11 mouse cellular contexts compared by ENCODE assay signal in genomic region chr15:64446411-64447072, GRCm38 (mm10).
A peak's percentile ranks its signal among the peaks of the same experiment; 100 is the strongest.
DNase-seq lines count a peak whose midpoint lies in the region; ATAC-seq and TF ChIP-seq lines count a peak whose summit lies in the region.
"Had no signal": no experiment of that assay in that cellular context is flagged by ENCODE, and none has a peak within 500 bp of the region (broad histone marks: within the 10 kb centered on the region; RNA-seq: fewer than 3 reads in every experiment).

No protein-coding gene starts in this region.

- H3K4me1 ChIP-seq in forebrain, embryonic 14.5 days (ENCODE audit: control insufficient read depth, insufficient read depth, low read length) = peaks cover 7% of the 10 kb centered on the region; the same call in 1 of the 2 replicates
- H3K4me1 ChIP-seq: embryonic facial prominence, embryonic 15.5 days had no signal

- no peaks in the 10 kb centered on the region for H3K36me3 ChIP-seq in forebrain, embryonic 14.5 days (ENCODE audit: control insufficient read depth, insufficient read depth, low read length)
- H3K36me3 ChIP-seq: embryonic facial prominence, embryonic 15.5 days had no signal

- no peak overlapping the region for H3K9ac ChIP-seq in forebrain, embryonic 14.5 days (ENCODE audit: low read length)
- H3K9ac ChIP-seq: embryonic facial prominence, embryonic 15.5 days had no signal

- H3K4me2 ChIP-seq in forebrain, embryonic 14.5 days (ENCODE audit: low read length) = no peak overlapping the region
- H3K4me2 ChIP-seq: embryonic facial prominence, embryonic 15.5 days had no signal

- TF ChIP-seq CTCF in layer of hippocampus, adult 2 months (conservative IDR thresholded peaks at IDR 0.05) = no peak

- no peaks in the 10 kb centered on the region for H3K9me3 ChIP-seq in forebrain, embryonic 14.5 days (replicated peaks; ENCODE audit: control insufficient read depth, low read length)
- H3K9me3 ChIP-seq: embryonic facial prominence, embryonic 15.5 days had no signal

- no peaks in the 10 kb centered on the region for H3K27me3 ChIP-seq in forebrain, embryonic 14.5 days (replicated peaks; ENCODE audit: control insufficient read depth, insufficient read depth, low read length)
- H3K27me3 ChIP-seq: embryonic facial prominence, embryonic 15.5 days had no signal

- no peak overlapping the region for H3K4me3 ChIP-seq in layer of hippocampus, adult 2 months
- no peak overlapping the region for H3K4me3 ChIP-seq in forebrain, embryonic 14.5 days (ENCODE audit: low read depth, low read length)
- H3K4me3 ChIP-seq: embryonic facial prominence, embryonic 15.5 days had no signal

- peak; percentile 56; the same call in 1 of the 2 replicates for ATAC-seq in forebrain, embryonic 14.5 days

- DNase-seq in layer of hippocampus, adult 2 months (ENCODE audit: low spot score in 2 of 2) = peak; percentile 22 to 23
- DNase-seq in layer of hippocampus, postnatal 25 days (ENCODE audit: extremely low spot score in 1 of 2, low spot score in 1 of 2) = no peak
- DNase-seq in forebrain, embryonic 14.5 days (ENCODE audit: low spot score) = peak; percentile 59
- DNase-seq in kidney, postnatal 25 days = peak; percentile 6 to 42
- peak; percentile 58 for DNase-seq in right cerebral cortex, postnatal 10 days (ENCODE audit: low spot score in 2 of 2)
- no peak for DNase-seq in lung, adult 18-20 months
- no peak for DNase-seq in gastrocnemius, postnatal 10 days
- DNase-seq: heart, postnatal 10 days; lung, postnatal 4 days; thymus, postnatal 25 days had no signal

- H3K27ac ChIP-seq in layer of hippocampus, adult 2 months = no peak overlapping the region
- no peak overlapping the region for H3K27ac ChIP-seq in forebrain, embryonic 14.5 days (ENCODE audit: low read depth, low read length)
- H3K27ac ChIP-seq: embryonic facial prominence, embryonic 15.5 days had no signal

- WGBS in forebrain, embryonic 14.5 days = 47% methylated on average over 9 of the region's 9 CpGs

Comparison
In these comparisons a context has a peak if more than half of its experiments do, and no peak if none do; other contexts are left out.
1. DNase-seq: peak in layer of hippocampus, adult 2 months (2 of 2), forebrain, embryonic 14.5 days (single experiment), kidney, postnatal 25 days (2 of 2) and right cerebral cortex, postnatal 10 days (2 of 2); none in layer of hippocampus, postnatal 25 days (0 of 2), lung, adult 18-20 months (0 of 2) and gastrocnemius, postnatal 10 days (single experiment).